Mouse (Mus musculus): ENCODE results near the gene Cabp2. TPM values are rescaled to one million over a fixed set of nuclear protein-coding genes. Genes with fewer than 3 reads are reported as not detected.

Gene Cabp2
- polyA plus RNA-seq, 1 experiment from 2014 or later, result not detected

DNA sequence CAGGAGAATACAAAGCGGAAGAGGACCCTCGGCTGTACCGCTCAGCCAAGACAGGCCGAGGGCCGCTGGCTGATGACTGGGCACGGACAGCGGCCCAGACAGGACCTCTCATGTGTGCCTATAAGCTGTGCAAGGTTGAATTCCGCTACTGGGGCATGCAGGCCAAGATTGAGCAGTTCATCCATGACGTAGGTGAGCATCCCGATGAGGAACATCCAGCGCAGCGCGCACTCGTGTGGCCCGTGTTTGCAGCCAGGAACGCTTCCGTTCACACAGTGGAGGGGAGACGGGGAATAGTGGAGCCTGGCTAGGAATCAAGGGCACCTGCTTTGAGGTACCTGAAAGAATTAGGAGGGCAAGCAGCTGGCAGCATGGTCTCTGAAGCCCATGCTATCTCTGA is 21.9 kb downstream of the Cabp2 start:
- ATAC-seq (ENCODE audit: insufficient number of reproducible peaks, low FRiP score), result no peak
- H3K27ac ChIP-seq (ENCODE audit: poor library complexity, severe bottlenecking), result no peak overlapping the region
- no peaks in the 10 kb centered on the region for H3K9me3 ChIP-seq (replicated peaks)
- H3K4me1 ChIP-seq (replicated peaks), result peaks cover 28% of the 10 kb centered on the region
- no peak overlapping the region for H3K9ac ChIP-seq
- H3K4me3 ChIP-seq, result no peak overlapping the region
- peaks cover 50% of the 10 kb centered on the region for H3K27me3 ChIP-seq (replicated peaks)
- 92% methylated on average over 18 of the region's 18 CpGs for WGBS
- H3K36me3 ChIP-seq, result peaks cover 19% of the 10 kb centered on the region; the same call in 1 of the 2 replicates
- no peak overlapping the region for H3K4me2 ChIP-seq

DNA sequence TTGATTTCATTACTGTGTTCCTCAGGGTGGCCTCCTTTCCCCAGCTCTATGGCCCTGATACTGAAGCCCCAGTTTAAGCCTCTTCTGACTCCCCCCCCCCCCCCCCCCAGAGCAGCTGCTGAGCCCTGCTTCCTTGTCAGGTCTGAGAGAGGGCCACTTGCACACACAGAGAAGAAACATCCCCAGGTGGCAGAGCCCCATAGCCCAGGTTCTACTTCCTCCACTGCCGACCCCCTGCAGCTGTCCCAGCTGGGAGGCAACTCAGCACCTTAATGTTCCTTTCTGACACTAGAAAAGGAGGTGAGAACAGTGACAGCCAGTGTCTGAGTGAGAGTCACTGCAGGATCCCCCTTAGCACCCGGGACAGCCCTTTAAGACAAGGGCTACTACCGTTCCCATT is 22.4 kb downstream of the Cabp2 start:
- H3K27me3 ChIP-seq (replicated peaks), result peaks cover 50% of the 10 kb centered on the region
- H3K27ac ChIP-seq (ENCODE audit: poor library complexity, severe bottlenecking), result no peak overlapping the region
- H3K9ac ChIP-seq, result no peak overlapping the region
- H3K4me1 ChIP-seq (replicated peaks), result peaks cover 23% of the 10 kb centered on the region
- ATAC-seq (ENCODE audit: insufficient number of reproducible peaks, low FRiP score), result no peak
- H3K9me3 ChIP-seq (replicated peaks), result no peaks in the 10 kb centered on the region
- no peak overlapping the region for H3K4me3 ChIP-seq
- peaks cover 19% of the 10 kb centered on the region; the same call in 1 of the 2 replicates for H3K36me3 ChIP-seq
- H3K4me2 ChIP-seq, result no peak overlapping the region
- 41% methylated on average over 3 of the region's 3 CpGs for WGBS

DNA sequence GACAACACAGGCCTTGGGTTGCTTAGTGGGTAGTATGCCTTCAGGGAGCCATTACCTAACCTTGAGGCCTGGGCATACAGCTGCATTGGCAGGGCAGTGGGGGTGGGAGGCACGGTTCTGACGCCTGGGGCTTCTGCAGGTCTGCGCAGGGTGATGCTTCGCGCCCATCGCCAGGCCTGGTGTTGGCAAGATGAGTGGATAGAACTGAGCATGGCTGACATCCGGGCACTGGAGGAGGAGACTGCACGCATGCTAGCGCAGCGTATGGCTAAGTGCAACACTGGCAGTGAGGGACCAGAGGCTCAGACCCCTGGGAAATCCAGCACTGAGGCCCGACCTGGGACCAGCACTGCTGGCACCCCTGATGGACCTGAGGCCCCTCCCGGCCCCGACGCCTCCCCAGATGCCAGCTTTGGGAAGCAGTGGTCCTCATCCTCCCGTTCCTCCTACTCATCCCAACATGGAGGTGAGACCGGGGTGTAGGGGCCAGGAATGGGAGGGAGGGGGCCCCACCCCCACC is 23.4 kb downstream of the Cabp2 start:
- Histone ChIP-seq H3K9me3 (replicated peaks) (no peaks in the 10 kb centered on the region), H3K27ac (ENCODE audit: poor library complexity, severe bottlenecking) (no peak overlapping the region), H3K4me2 (no peak overlapping the region), H3K4me3 (no peak overlapping the region), H3K9ac (no peak overlapping the region), H3K27me3 (replicated peaks) (peaks cover 50% of the 10 kb centered on the region), H3K4me1 (replicated peaks) (peaks cover 14% of the 10 kb centered on the region), H3K36me3 (peaks cover 19% of the 10 kb centered on the region; the same call in 1 of the 2 replicates)
- no peak for ATAC-seq (ENCODE audit: insufficient number of reproducible peaks, low FRiP score)
- 83% methylated on average over 16 of the region's 16 CpGs for WGBS

DNA sequence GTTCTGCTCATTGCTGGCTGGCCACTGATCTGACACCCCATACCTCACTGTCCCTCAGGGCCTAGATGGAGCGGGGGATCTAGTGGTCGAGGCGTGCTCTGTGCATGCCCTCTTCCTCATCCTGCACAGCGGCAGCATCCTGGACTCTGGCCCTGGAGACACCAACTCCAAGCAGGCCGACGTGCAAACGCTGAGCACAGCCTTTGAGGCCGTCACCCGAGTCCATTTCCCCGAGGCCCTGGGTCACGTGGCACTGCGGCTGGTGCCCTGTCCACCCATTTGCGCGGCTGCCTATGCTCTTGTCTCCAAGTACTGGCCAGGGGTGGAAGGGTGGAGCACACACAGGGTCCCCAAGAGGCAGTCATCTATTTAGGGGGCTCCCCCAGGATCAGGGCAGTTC is 25.3 kb downstream of the Cabp2 start:
- ATAC-seq (ENCODE audit: insufficient number of reproducible peaks, low FRiP score), result no peak
- Histone ChIP-seq H3K9me3 (replicated peaks) (no peaks in the 10 kb centered on the region), H3K27me3 (replicated peaks) (peaks cover 34% of the 10 kb centered on the region), H3K4me3 (no peak overlapping the region), H3K9ac (no peak overlapping the region), H3K4me2 (no peak overlapping the region), H3K27ac (ENCODE audit: poor library complexity, severe bottlenecking) (no peak overlapping the region), H3K4me1 (replicated peaks) (no peaks in the 10 kb centered on the region), H3K36me3 (peaks cover 26% of the 10 kb centered on the region)
- WGBS, result 82% methylated on average over 14 of the region's 14 CpGs

DNA sequence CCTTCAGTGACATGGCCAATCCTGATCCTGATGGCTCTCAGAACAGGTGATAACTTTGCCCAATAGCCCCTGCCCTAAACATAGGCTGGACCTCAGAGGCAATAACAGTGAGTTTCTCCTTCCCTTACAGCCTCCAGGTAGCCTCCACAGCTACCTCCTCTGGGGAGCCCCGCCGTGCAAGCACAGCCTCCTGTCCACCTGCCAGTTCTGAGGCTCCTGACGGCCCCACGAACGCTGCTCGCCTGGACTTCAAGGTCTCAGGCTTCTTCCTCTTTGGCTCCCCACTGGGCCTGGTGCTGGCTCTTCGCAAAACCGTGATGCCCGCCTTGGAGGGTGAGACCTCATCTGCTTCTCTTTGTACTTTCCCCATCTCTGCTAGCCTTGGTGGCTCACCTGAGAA is 27.2 kb downstream of the Cabp2 start:
- ATAC-seq (ENCODE audit: insufficient number of reproducible peaks, low FRiP score), result no peak
- Histone ChIP-seq H3K4me3 (no peak overlapping the region), H3K4me2 (no peak overlapping the region), H3K27me3 (replicated peaks) (peaks cover 15% of the 10 kb centered on the region), H3K4me1 (replicated peaks) (peaks cover 7% of the 10 kb centered on the region), H3K36me3 (peaks cover 38% of the 10 kb centered on the region), H3K9me3 (replicated peaks) (no peaks in the 10 kb centered on the region), H3K9ac (no peak overlapping the region), H3K27ac (ENCODE audit: poor library complexity, severe bottlenecking) (no peak overlapping the region)
- 81% methylated on average over 9 of the region's 9 CpGs for WGBS

DNA sequence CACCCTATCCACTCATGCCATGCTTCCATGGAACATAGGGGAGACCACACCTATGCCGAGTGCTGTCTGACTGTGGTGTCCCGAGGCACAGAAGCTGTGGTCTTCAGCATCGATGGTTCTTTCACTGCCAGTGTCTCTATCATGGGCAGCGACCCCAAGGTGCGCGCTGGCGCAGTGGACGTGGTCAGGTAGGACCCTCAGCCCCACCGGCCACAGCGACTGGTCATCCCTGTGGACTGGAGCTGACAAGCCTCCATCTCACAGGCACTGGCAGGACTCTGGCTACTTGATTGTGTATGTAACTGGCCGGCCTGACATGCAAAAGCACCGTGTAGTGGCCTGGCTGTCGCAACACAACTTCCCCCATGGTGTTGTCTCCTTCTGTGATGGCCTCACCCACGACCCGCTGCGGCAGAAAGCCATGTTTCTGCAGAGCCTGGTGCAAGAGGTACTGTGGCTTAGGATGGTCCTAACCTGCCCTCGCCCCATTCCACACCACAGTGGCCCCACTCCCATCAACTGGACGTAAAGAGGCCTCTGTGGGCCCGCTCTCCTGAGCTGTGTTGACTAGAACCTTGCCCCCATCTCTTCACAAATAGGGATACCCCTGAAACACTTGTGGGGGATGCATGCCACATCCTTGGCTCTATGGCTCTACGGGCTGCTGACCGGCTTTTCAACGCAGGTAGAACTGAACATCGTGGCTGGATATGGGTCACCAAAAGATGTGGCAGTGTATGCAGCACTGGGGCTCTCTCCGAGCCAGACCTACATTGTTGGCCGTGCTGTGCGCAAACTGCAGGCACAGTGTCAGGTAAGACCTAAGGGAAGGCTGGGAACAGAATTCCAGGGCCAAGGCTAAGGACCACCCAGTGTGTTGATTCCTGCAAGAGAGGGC is 30.9 kb downstream of the Cabp2 start:
- H3K4me1 ChIP-seq (replicated peaks), result peaks cover 13% of the 10 kb centered on the region
- no peak overlapping the region for H3K9ac ChIP-seq
- no peak overlapping the region for H3K4me2 ChIP-seq
- no peaks in the 10 kb centered on the region for H3K9me3 ChIP-seq (replicated peaks)
- no peak overlapping the region for H3K4me3 ChIP-seq
- 88% methylated on average over 26 of the region's 26 CpGs for WGBS
- no peak overlapping the region for H3K27ac ChIP-seq (ENCODE audit: poor library complexity, severe bottlenecking)
- ATAC-seq (ENCODE audit: insufficient number of reproducible peaks, low FRiP score), result no peak
- peaks cover 63% of the 10 kb centered on the region for H3K36me3 ChIP-seq
- H3K27me3 ChIP-seq (replicated peaks), result no peaks in the 10 kb centered on the region

DNA sequence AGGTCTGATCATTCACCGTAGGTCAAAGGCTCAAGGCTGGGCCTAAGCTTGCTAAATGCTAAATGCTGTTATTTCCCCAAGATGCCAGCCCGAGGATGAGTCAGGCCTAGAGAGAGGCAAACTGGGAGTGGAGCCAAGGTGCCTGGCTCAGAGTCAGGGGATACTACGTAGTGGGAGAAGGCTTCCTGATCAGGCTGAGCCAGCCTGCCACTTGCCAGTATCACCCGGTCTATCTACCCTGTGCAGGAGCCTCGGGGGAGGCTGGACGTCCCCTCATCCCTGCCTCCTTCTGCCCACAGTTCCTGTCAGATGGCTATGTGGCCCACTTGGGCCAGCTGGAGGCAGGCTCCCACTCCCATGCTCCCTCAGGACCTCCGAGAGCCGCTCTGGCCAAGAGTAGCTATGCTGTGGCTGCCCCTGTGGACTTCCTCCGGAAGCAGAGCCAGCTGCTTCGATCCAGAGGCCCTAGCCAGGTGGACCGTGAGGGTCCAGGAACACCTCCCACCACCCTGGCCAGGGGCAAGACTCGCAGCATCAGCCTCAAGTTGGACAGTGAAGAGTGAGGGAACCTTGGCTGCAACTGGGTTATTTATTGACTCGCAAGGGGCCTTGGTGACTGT is 31.9 kb downstream of the Cabp2 start:
- Histone ChIP-seq H3K4me3 (no peak overlapping the region), H3K27me3 (replicated peaks) (no peaks in the 10 kb centered on the region), H3K4me2 (no peak overlapping the region), H3K4me1 (replicated peaks) (peaks cover 13% of the 10 kb centered on the region), H3K27ac (ENCODE audit: poor library complexity, severe bottlenecking) (peak overlapping the region; percentile 35; the same call in 1 of the 2 replicates), H3K36me3 (peaks cover 73% of the 10 kb centered on the region), H3K9me3 (replicated peaks) (no peaks in the 10 kb centered on the region), H3K9ac (no peak overlapping the region)
- ATAC-seq (ENCODE audit: insufficient number of reproducible peaks, low FRiP score), result 0 out of 2 replicates have a peak, but pooled peaks have one; percentile 16
- 66% methylated on average over 13 of the region's 13 CpGs for WGBS

DNA sequence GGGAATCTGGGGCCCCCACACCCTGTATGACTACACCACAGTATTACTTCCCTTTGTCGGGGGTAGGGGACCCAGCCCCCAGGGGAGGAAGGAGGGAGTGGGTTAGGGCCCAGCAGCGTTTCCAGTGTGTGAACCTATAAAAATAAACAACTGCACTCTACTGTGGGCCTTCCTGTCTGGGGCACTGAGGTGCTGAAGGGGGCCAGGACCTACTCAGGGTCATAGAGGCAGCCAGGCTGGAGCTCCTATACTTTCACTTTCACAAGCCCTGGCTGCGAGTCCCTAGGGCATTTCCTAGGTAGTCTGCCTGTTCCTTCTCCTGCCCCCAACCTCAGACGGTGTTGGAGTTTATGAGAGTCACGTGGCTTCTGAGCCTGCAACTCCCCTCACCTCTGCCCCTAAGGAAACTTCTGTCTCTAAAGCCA is 32.4 kb downstream of the Cabp2 start:
- 40% methylated on average over 5 of the region's 5 CpGs for WGBS
- no peaks in the 10 kb centered on the region for H3K27me3 ChIP-seq (replicated peaks)
- peaks cover 75% of the 10 kb centered on the region for H3K36me3 ChIP-seq
- H3K4me2 ChIP-seq, result no peak overlapping the region
- no peak overlapping the region for H3K9ac ChIP-seq
- H3K9me3 ChIP-seq (replicated peaks), result no peaks in the 10 kb centered on the region
- H3K4me1 ChIP-seq (replicated peaks), result peaks cover 13% of the 10 kb centered on the region
- no peak for ATAC-seq (ENCODE audit: insufficient number of reproducible peaks, low FRiP score)
- H3K4me3 ChIP-seq, result no peak overlapping the region
- peak overlapping the region; percentile 35; the same call in 1 of the 2 replicates for H3K27ac ChIP-seq (ENCODE audit: poor library complexity, severe bottlenecking)

DNA sequence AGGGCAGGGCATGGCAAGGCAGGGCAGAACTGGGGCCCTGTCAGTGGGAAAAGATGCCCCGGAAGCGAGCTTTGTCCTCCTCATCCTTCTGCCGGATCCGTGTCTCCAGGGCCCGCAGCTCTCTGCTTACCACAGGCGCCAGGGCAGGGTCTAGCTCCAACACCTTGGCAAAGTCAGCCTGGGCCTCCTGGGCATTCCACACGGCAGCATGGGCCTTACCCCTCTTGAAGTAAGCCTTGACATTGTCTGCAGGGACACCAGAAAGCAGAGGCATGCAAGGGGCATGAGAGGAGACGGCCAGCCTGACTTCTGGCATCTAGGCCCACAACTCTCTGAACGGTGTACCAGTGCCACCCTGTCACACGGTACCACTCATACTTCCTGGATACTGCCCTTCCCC is 33.2 kb downstream of the Cabp2 start:
- peaks cover 13% of the 10 kb centered on the region for H3K4me1 ChIP-seq (replicated peaks)
- WGBS, result 85% methylated on average over 10 of the region's 10 CpGs
- H3K4me3 ChIP-seq, result no peak overlapping the region
- H3K27me3 ChIP-seq (replicated peaks), result no peaks in the 10 kb centered on the region
- ATAC-seq (ENCODE audit: insufficient number of reproducible peaks, low FRiP score), result no peak
- no peak overlapping the region for H3K9ac ChIP-seq
- H3K36me3 ChIP-seq, result peaks cover 77% of the 10 kb centered on the region
- H3K27ac ChIP-seq (ENCODE audit: poor library complexity, severe bottlenecking), result no peak overlapping the region
- H3K4me2 ChIP-seq, result no peak overlapping the region
- no peaks in the 10 kb centered on the region for H3K9me3 ChIP-seq (replicated peaks)

DNA sequence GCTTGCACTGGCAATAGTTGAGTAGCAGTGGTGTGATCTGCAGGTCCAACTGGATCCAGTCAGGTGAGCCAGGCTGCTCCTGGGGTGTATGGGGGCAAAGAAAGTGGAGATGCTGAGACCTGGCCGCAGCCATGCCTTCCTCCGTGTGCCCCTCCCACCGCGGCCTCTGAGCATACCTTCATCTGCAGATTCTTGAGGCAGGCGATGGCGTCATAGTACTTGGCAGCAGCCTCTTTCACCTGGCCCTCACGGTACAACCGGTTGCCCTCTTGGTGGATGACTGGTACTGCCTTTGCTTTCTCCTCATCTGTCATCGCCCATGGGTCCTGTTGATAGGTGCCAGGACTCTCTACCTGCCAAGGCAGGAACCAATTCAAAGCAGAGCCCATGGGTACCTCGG is 33.8 kb downstream of the Cabp2 start:
- H3K36me3 ChIP-seq, result peaks cover 77% of the 10 kb centered on the region
- H3K4me2 ChIP-seq, result no peak overlapping the region
- WGBS, result 89% methylated on average over 10 of the region's 10 CpGs
- peaks cover 13% of the 10 kb centered on the region for H3K4me1 ChIP-seq (replicated peaks)
- H3K27me3 ChIP-seq (replicated peaks), result no peaks in the 10 kb centered on the region
- H3K4me3 ChIP-seq, result no peak overlapping the region
- no peak overlapping the region for H3K9ac ChIP-seq
- ATAC-seq (ENCODE audit: insufficient number of reproducible peaks, low FRiP score), result no peak
- H3K9me3 ChIP-seq (replicated peaks), result no peaks in the 10 kb centered on the region
- no peak overlapping the region for H3K27ac ChIP-seq (ENCODE audit: poor library complexity, severe bottlenecking)

DNA sequence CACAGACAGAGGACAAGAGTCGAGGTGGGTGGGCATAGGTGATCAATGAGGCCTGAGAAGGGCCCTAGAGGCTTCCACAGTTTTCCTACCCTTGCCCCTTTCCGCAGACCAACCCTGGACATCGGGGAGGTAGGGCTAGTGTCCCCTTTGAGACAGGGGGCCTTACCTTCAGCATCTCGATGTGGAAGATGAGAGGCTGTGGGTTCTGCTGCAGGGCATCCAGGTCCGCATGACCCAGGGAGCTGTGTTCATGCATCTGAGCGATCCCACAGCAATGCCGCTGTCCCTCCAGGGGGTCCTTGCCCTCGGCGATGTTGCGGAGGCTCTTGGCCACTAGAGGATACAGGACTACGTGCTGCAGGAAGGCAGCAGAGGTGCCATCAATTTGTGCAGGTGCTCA is 34.4 kb downstream of the Cabp2 start:
- Histone ChIP-seq H3K36me3 (peaks cover 77% of the 10 kb centered on the region), H3K27me3 (replicated peaks) (no peaks in the 10 kb centered on the region), H3K27ac (ENCODE audit: poor library complexity, severe bottlenecking) (no peak overlapping the region), H3K4me1 (replicated peaks) (peaks cover 19% of the 10 kb centered on the region), H3K9me3 (replicated peaks) (no peaks in the 10 kb centered on the region), H3K4me3 (no peak overlapping the region), H3K4me2 (no peak overlapping the region), H3K9ac (no peak overlapping the region)
- 79% methylated on average over 11 of the region's 11 CpGs for WGBS
- ATAC-seq (ENCODE audit: insufficient number of reproducible peaks, low FRiP score), result no peak
